Mouse (Mus musculus): ENCODE results near the gene Atpif1.
A peak's percentile ranks its signal among the peaks of the same experiment; 100 is the strongest.
"Not testable (repeated sequence)": the region's sequence is repeated elsewhere in the genome, so short reads cannot be mapped to it uniquely, and the experiment has no call there.

Atpif1 gene

DNA sequence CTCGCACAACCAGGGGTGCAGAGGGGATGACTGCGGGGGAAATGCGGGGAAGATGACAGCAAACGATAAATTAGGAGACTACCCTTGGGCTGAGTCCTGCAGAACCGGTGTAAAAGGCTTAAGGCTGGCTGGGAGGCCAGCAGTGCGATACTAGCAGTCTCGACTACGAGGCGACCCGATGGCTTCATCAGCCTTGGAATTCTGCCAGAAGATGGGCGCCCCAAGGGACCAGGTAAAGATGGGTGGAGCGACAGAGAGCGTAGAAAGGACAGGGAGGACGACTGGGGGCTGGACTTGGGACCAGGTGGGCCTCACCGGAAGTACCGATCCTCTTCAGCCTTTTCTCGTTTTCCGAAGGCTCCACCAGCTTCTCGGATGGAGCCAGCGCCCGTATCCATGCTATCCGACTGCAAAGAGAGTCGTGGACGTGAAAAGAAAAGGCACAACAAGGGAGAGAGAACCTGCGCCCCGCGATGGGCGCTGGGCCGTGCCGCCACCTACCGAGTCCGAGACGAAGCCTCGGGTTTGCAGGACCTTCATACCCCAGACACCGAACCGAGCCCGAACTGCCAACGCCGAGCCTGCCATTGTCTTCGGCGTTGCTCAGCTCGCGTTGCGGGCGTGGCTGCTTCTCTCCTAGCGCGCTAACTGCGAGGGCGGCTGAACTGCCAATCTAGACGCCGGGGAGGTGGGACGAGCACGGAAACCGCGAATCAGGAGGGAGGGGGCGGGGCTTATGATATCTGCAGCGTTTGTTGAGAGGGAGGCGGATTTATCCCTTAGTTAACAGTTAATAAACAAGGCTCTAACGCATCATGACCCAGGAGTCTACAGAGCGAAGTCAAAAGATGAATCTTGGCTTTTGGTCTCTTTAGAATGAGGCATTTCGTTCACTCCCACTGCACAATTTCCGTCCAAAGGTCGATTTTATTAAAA, at the start of gene Atpif1:
Gene Atpif1 (minus strand): TSS at position 679 of the 936 bp plus-strand sequence.
- ATAC-seq (ENCODE audit: low TSS enrichment): peak; percentile 88

- ATAC-seq (ENCODE audit: low TSS enrichment): no peak
Observed at GRCm38 (mm10) chr4:132574809-132575347, 41.4 kb upstream of the Atpif1 start.

- no peak for ATAC-seq (ENCODE audit: low TSS enrichment)
Observed at GRCm38 (mm10) chr4:132573327-132573726, 39.9 kb upstream of the Atpif1 start.

DNA sequence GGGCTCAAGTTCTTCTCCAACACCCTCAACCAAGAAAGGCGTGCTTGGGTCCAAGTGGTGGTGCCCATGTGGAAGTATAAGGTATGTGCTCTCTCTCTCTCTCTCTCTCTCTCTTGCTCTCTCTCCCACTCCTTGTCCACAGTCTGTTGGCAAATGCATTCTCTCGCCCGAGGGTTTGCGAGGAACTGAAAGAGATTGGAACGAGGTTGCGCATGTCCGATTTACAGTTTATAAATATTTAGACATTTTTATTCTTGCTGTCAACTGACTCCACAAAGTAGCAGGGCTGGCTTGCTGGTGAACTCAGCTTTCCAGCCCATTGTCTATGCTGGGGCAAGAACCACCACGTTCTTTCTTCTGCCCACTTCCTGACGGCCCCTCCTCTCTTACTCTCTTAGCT, 37.7 kb upstream of the Atpif1 start:
- no peak for ATAC-seq (ENCODE audit: low TSS enrichment)

DNA sequence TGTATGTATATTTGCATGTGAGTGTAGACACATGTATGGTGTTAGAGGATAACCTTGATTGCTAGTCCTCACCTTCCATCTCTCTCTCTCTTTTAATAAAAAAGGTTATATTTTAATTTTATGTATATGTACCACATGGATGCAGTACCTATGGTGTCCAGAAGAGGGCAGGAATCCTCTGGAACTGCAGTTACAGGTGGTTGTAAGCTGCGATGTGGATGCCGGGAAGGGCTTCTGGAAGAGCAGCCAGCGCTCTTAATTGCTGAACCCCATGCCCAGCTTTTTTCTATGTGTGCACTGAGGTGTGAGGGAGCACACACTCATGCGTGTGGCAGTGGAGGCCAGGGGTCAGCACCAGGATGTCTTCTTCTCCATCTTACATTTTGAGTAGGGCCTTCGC, 35.7 kb upstream of the Atpif1 start:
- no peak for ATAC-seq (ENCODE audit: low TSS enrichment)

GRCm38 (mm10) chr4:132567361-132567779, 33.9 kb upstream of the Atpif1 start:
- no peak for ATAC-seq (ENCODE audit: low TSS enrichment)

DNA sequence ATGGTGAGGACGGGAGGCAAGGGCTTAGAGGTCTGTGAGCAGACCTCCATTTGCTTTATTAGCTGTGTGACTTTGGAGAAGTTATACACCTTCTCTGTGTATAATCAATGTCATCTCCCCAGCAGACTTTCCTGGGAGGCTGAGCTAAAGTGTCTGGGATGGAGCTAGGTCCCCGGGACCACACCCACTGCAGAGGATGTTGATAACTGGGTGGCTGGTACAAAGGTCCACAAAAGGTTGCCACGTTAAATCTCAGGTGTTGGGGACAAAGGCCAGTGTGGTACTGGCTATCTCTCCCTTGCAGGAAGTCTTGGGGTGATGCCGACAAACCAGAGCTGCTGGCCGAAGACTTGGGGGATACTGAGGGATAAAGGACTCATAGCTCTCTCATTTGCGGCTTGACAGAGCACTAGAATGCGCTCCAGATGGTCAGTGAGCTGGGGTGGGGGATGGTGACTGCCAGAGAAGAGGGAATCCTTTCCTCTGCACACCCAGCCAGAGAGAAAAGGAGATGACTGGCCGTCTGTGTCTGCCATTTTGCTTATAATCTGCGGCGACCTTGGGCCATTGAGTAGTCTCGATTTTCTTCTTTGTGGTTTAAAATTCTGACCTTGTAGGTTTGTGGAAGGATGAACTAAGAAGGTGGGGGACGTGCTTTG, 31.8 kb upstream of the Atpif1 start:
- no peak for ATAC-seq (ENCODE audit: low TSS enrichment)

- no peak; the same call in 1 of the 2 replicates for ATAC-seq (ENCODE audit: low TSS enrichment)
Observed at GRCm38 (mm10) chr4:132563965-132564364, 30.5 kb upstream of the Atpif1 start, which contains the start of gene Ptafr. Ptafr (plus strand) TSS chr4:132564067.

DNA sequence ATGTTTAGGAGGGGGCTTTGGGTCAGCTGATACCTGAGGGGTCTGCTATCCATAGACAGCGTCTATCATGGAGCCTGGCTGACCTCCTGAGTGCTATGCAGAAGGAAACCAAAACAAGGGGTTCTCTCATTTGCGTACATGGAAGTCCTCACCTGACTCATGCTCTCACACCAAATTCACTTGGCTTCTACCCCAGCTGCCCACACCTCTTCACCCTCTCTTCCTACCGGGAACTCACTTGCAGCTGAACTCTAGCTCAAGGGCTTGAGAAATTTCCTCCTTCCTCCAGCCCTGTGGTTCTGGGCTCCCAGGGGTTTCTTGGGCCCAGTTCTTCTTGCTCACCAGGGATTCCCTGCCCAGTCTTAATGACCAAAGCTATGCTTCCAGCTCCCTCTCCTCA, 29.8 kb upstream of the Atpif1 start:
- ATAC-seq (ENCODE audit: low TSS enrichment): no peak

DNA sequence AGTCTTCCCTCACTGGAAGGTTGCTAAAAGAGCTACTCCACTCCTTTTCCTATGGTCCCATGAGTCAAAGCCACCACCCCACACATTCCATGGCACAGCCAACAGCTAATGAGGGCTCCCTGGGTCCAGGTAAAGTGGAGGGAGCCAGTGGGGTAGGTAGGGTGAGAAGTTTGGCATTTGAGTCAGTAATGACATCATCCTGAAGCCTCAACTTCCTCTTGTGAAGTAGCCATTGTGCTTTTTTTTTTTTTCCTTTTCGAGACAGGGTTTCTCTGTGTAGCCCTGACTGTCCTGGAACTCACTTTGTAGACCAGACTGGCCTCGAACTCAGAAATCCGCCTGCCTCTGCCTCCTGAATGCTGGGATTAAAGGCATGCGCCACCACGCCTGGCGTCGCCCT, 22.1 kb upstream of the Atpif1 start:
- not testable (repeated sequence) for ATAC-seq (ENCODE audit: low TSS enrichment)

DNA sequence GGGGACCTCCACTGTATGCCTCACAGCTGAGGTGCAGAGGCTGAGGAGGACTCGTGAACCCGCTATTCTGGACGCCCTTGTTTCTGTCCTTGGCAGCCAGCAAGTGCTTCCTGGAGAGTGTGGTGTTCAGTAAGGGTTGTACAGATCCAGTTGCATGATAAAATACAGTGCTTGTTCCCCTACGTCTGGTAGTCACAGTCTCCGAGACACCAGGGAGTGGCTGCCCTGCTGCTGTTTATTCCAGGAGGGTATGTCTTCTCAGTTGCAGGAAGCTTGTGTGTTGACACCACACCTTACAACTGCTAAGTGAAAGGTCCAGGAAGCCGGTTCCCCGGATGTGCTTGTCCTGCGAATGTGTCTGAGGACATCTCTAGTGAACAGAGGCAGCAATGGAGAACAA, 21.2 kb upstream of the Atpif1 start:
- 0 out of 2 replicates have a peak, but pooled peaks have one; percentile 23 for ATAC-seq (ENCODE audit: low TSS enrichment)

DNA sequence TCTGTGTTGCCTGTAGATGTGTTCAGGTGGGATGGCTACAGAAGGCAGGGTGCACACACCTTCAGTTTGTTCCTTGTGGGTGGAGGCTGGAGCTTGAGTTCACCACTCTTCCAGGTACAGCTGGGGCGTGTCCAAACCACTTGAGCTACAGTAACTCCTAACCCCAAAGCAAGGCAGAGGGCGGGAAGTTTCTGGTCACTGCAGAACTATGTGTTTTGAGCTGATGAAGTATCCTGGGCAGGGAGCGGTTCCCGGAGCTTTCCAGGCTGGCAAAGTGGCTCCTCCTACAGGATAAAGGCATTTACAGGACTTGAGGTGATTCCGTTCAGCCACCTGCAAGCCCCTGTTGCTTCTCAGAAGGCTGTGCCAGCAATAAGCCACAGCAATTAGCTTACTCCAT, 20.8 kb upstream of the Atpif1 start:
- 0 out of 2 replicates have a peak, but pooled peaks have one; percentile 7 for ATAC-seq (ENCODE audit: low TSS enrichment)

- no peak for ATAC-seq (ENCODE audit: low TSS enrichment)
Observed at GRCm38 (mm10) chr4:132545851-132546250, 12.4 kb upstream of the Atpif1 start.

DNA sequence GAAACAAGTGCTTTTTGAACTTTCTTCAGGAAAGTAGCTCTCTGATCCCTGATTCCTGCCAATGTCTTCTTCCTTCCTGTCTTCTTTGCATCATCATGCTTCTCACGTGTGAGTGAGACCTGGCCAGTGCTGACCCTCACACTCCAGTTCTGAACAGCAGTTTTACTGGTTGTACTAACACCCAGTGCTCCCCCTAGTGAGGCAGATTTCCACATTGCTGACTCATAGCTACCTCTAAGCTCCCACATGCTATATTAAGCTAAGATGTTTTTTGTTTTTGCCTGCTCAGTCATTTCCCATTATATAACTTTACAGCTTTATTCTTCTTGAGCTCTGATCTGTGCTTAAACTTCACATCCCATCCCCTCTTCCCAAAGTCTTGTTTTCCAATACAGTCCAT, 9.3 kb upstream of the Atpif1 start:
- ATAC-seq (ENCODE audit: low TSS enrichment): peak; percentile 85

DNA sequence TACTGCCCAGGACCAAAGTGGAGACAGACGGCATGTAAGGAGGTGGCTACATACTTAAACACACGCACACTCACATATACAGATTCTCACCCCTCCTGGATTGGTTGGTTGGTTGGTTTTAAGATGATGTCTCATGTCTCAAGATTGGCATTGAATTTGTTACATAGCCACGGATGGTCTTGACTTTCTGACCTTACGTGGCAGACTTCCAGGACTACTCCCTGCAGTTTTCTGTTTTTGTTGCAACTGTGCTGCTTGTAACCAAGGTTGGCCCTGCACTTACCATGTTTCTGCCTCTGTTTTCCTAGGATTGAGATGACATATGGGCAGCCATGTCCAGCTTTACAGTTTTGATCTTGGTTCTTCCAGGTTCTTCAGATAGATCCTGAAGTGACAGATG, 8.0 kb upstream of the Atpif1 start:
- no peak for ATAC-seq (ENCODE audit: low TSS enrichment)

GRCm38 (mm10) chr4:132539481-132539880, 6.0 kb upstream of the Atpif1 start:
- no peak for ATAC-seq (ENCODE audit: low TSS enrichment)

- ATAC-seq (ENCODE audit: low TSS enrichment): peak; percentile 71
Observed at GRCm38 (mm10) chr4:132535406-132536121, 2.1 kb upstream of the Atpif1 start, which contains the start of gene Dnajc8. Dnajc8 (plus strand) TSS chr4:132535550.

DNA sequence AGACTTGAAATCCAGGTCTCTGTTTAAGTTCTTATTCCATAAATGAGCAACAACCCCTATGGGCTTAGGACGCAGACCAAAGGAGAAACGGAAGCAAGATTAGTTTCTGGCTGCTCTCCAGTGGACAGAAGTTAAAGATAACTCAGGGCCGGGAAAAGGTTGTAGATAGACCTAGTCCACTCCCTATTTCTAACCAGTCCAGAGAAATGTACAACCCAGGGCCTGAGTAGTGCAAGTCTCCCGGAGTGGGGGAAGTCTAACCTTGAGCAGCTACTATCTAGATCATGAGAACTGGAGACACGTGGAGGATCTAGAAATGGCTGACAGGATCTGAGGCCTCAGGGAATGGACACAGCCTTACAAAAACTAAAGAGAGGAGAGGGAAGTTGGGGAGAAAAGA, 963 bp downstream of the Atpif1 start:
- ATAC-seq (ENCODE audit: low TSS enrichment): peak; percentile 13; the same call in 1 of the 2 replicates

- no peak for ATAC-seq (ENCODE audit: low TSS enrichment)
Observed at GRCm38 (mm10) chr4:132530033-132530804, 3.2 kb downstream of the Atpif1 start.

DNA sequence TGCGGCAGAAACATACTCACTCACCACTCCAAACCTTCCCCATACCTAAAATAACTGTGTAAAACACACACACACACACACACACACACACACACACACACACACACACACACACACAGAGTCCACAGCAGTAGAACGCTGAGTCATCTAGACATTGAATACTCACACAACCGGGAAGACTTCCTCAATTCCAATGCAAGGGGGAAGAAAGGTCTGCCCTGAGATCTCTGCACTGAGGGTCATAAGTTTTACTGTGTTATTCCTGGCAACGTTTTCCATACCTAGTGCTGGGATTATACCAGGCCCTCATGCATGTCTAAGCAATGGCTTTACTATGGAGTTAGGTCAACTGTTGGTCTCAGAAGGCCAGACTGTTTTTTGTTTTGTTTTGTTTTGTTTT, 4.1 kb downstream of the Atpif1 start:
- no peak for ATAC-seq (ENCODE audit: low TSS enrichment)

DNA sequence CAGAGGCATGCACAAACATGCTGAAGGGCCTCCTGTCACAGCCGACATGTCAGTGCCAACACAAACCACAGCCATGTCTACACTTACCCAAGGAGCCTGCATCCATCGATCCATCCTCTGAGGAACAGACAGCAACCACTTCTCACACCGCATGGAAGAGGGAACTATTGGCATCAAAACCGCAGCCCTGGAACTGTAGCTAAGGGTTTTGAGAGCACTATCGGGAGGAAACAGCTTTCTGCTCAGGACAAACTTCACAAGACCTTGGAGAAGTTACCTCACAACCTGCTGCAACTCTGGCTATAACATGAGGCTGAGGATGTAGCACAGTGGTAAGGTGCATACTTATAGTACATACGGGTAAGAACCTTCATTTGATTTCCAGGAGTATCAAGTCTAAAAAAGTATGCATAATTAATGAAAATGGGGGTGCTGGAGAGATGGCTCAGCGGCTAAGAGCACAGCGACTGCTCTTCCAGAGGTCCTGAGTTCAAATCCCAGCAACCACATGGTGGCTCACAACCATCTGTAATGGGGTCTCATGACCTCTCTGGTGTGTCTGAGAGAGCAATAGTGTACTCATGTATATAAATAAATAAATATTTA, 5.4 kb downstream of the Atpif1 start:
- no peak for ATAC-seq (ENCODE audit: low TSS enrichment)
